Mouse (Mus musculus) megakaryocyte, embryonic 14.5 days (primary cell): ENCODE results near the gene Sema5b.

Source experiments
- FLI1 ChIP-seq: IDR thresholded peaks from 2 replicates; pipeline ENCODE4 v1.6.1; 2012; ENCODE audit warnings: low read length, inconsistent platforms, mixed read lengths
- GATA1 ChIP-seq: IDR thresholded peaks from 3 replicates; pipeline ENCODE4 v1.6.1; 2012; ENCODE audit warnings: mixed read lengths, low read length, inconsistent platforms, borderline replicate concordance

GRCm38 (mm10) chr16:35545723-35546122 is 4.8 kb downstream of the Sema5b start:
- TF ChIP-seq GATA1 (no peak), FLI1 (no peak)
